Mouse (Mus musculus): ENCODE results near the gene Zfp831.

GRCm38 (mm10) chr2:174731939-174732338 is 88.6 kb downstream of the Zfp831 start:
- TF ChIP-seq POLR2A (IDR thresholded peaks at IDR 0.05; ENCODE audit: low read depth, low read length) = no peak
- TF ChIP-seq CTCF (conservative IDR thresholded peaks at IDR 0.05; ENCODE audit: insufficient read depth, insufficient read length, low read depth, low read length) = no peak

All from kidney, adult 2 months (tissue).